Mouse (Mus musculus) R1 (cell line): ENCODE data around the gene Oaz1.

Source experiments
- DNase-seq: peaks from one replicate; pipeline ENCODE4 v3.0.0-alpha.2; 2018; ENCODE audit warnings: low read depth, low spot score

The Oaz1 gene

DNA sequence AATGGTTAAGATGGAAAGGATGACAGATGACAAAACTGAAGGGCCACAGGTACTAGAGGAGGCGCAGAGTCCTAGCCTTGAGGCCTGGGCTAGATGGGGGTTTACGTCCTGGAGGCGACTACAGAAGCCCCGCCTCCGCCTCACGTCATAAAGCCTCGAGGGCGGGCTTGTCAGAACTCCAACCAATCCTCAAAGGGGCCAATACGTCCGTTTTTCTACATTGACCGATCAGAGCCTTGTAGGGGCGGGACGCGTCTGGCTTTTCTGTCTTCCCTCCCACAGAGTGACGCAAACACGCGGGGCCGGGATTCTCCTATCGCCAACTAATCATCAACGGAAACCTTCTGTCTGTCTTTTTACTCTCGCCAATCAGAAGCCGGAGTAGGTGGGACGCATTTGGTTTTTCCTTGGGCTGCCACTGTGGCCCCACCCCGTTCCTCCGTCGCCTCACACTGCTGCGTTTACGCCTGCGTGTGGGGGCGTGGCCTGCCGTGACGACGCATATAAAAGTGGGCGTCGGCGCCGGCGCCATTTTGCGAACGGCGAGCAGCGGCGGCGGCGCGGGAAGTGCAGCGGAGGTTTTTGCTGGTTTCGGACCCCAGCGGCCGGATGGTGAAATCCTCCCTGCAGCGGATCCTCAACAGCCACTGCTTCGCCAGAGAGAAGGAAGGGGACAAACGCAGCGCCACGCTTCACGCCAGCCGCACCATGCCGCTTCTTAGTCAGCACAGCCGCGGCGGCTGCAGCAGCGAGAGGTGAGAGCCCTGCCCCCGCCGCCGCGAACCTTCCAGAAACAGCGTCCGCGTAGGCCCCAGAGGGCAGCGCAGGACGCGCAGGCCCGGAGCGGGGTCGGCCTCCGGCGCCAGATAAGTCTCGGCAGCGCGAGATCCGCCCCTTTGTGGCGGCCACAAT lies at the start of gene Oaz1:
Gene Oaz1, plus strand, starts transcription at position 506 of the 912 bp plus-strand sequence.
- DNase-seq, result peak; percentile 100

DNA sequence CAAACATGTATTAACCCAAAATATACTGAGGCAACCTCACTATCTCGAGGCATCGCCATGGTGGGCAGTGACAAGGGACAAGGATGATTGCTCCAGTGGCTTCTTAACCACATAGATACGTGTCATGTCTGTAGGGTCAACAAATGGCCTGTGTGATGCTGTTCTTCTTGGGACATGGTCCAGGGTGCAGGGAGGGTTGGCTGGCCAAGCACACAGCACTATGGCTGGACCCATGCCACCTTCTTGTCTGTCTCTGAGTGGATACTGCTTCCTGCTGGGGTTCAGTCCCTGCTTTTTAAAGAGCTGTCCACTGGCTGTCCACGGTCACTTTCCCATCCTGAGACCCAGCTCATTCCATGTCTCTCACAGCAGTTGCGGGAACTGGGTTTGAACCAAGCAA lies 49.3 kb upstream of the Oaz1 start:
- no peak for DNase-seq

DNA sequence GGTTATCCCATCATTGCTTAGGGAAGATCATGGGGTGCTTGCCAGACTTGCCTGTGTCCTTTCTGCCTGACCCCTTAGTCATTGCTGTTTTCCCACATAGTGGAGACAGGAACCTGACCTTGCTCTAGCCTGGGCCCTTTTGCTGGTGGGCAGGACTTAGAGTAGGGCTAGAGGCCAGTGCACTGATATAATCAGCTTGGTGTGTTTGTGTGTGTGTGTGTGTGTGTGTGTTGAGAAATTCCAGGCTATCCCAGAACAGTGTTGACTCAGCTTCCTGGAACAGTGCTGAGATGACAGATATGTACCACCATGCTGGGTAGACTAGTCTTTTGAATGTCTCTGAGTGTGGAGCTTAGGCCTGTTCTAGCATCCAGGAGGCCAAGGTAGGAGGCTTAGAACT lies 46.9 kb upstream of the Oaz1 start:
- DNase-seq, result no peak

DNA sequence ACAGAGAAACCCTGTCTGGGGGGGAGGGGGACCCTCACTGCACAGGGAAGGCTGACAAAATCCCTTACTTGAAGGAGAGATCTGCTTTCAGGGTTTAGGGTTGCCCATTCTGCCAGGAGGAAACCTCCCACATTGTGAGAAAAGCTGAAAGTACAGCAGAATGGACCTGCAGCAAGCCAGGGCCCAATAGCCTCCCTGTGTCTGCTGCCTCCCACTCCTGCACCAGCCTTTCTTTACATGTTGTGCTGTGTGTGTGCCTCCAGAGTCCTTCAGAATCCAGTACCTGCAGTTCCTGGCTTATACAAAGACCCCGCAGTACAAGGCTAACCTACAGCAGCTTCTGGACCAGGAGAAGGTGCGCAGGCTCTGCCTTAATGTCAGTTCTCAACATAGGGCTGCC lies 42.2 kb upstream of the Oaz1 start:
- no peak for DNase-seq

DNA sequence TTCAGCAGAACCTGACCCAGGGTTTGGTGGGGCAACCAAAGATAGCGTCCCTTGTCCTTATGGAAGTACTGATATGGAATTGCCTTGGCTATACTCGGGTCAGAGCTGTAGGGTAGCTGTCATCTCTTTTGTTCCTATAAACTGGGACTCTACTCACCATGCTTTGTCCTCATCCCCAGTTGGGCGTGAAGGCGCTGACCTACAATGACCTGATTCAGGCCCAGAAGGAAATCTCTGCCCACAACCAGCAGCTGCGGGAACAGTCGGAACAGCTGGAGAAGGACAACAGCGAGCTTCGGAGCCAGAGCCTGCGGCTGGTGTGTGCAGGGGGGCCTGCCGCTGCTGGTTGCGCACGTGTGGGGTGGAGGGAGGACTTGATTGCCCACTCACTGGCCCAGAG lies 41.6 kb upstream of the Oaz1 start:
- no peak for DNase-seq

DNA sequence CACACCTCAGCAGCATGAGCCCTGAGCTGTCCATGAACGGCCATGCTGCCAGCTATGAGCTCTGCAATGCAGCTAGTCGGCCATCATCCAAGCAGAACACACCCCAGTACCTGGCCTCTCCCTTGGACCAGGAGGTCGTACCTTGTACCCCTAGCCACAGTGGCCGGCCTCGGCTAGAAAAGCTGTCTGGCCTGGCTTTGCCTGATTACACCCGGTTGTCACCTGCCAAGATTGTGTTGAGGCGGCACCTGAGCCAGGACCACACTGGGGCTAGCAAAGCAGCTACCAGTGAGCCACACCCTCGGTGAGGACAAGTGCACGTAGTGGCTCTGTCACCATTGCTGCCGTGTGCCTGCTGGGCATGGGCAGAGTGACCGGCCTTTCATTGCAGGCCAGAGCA lies 40.5 kb upstream of the Oaz1 start:
- no peak for DNase-seq

DNA sequence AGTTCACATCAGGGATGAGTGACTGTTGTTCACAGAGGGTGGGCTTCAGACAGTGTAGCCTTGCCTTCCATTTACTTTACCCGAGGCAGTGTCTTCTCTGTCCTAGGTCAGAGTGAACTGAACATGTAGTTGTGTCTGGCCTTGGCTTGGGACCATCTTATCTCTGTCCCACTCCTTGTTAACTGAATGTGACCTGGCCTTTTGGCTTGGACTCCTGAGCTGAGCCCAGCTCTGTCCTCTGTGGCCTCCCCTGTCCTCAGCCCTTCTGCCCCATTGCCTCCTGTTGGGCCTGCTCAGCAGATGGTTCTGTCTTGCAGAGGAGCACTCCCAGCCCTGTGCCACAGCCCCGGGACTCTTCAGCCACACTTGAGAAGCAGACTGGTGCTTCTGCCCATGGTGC lies 38.9 kb upstream of the Oaz1 start:
- DNase-seq, result no peak

DNA sequence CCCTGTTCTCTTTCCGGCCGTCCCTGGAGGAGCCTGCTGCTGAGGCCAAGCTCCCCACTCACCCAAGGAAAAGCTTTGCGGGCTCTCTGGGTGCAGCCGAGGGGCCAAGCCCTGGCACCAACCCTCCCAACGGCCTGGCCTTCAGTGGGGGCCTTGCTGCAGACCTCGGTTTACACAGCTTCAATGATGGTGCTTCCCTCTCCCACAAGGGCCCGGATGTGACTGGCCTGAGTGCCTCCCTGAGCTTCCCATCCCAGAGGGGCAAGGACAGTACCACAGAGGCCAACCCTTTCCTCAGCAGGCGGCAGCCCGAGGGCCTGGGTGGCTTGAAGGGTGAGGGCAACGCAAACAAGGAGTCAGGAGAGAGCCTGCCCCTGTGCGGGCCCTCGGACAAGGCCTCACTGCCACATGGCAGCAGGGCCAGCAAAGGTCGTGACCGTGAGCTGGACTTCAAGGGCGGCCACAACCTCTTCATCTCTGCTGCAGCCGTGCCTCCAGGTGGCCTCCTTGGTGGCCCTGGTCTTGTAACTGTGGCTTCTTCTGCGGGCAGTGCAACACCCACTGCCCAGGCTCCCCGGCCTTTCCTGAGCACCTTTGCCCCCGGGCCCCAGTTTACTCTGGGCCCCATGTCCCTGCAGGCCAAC lies 35.6 kb upstream of the Oaz1 start:
- DNase-seq, result no peak

DNA sequence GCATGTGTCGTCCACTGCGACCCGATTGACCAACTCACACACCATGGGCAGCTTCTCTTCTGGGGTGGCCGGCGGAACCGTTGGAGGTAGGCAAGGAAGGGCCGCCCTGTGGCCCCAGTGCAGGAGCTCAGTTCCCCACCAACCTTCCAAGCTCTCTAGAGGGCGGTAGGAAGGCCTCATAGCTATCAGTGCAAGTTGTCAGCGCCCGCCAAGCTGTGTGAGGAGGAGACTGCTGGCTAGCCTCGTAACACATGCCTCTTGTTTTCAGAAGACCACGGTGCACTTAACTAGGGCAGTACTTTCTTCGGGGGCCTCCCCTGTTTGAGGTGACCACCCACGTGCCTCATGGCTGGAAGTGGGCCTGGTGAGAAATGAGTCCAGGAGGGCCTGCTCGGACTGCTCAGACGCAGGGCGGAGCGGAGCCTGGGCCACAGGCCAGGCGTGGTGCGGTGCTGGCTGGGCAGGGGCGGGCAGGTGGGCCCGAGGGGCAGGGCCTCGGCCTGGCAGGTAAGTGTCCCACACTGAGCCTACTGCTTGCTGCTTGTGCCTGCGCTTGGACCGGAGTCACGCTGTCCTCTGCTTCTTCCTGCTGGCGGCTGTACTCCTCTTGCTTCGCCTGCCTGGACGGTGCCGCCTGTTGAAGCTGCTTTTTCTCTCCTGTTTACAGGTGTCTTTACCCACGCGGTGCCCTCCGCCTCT lies 34.8 kb upstream of the Oaz1 start:
- peak; percentile 42 for DNase-seq

DNA sequence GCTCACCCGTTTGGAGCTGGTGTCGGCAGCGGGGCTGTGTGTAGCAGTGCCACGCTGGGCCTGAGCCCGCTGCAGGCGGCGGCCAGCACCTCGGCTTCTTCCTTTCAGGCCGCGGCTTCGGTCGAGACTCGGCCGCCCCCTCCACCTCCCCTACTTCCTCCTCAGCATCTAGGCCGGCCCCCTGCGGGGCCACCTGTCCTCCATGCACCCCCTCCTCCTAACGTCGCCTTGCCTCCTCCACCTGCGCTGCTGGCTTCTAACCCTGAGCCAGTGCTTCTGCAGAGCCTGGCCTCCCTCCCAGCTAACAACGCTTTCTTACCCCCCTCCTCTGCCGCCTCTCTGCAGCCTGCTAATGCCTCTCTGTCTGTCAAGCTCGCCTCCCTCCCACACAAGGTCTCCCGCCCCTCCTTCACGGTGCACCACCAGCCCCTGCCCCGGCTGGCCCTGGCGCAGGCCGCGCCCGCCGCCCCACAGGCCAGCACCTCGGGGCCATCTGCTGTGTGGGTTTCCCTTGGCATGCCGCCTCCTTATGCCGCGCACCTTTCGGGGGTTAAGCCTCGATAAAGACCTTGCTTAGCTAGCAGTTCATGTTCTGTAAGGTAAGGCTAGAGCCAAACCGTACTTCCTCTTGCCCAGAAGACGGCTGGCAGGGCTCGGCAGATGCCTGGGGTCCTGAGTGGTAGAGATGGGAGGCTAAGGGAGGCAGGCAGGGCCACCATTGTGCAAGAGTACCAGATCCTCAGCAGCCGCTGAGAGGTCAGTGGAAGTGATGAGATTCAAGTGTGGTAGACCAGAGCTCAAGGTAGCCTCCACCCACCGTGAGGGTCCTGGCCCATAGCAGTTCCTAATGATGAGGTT lies 34.1 kb upstream of the Oaz1 start:
- peak; percentile 42 for DNase-seq

DNA sequence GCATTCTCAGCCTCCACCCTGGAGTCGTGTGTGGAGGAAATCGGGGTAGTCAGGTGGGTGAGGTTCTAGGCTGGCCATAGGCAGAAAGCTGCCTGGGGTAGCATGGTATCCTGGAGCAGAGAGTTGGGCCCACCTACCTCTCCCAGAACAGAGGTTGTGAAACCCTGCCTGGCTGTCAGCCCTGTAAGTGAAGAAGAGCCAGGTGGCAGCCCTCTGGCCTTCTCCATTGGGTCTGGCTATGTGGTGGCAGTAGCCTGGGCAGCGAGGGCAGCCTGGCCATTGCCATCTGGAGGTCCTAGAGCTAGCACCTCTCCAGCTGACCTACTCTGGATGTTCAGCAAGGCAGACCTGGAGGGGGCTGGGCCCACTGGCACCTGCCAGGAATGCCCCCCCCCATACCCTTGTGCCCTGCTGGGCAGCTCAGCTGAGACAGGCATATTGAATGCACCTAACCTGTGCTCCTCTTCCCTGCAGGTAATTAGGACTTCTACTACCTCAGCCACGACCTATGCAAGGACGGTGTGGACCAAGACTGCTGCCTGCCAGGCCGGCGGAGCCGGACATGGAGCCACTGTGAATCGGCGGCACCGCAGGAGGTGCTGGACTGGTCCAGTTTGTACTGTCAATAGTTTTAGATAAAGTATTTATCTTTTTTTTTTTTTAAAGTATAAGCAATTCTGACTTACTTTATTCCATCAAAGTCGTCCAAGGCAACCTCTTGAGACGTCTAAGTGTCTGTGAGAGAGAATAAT lies 33.2 kb upstream of the Oaz1 start:
- DNase-seq, result no peak

DNA sequence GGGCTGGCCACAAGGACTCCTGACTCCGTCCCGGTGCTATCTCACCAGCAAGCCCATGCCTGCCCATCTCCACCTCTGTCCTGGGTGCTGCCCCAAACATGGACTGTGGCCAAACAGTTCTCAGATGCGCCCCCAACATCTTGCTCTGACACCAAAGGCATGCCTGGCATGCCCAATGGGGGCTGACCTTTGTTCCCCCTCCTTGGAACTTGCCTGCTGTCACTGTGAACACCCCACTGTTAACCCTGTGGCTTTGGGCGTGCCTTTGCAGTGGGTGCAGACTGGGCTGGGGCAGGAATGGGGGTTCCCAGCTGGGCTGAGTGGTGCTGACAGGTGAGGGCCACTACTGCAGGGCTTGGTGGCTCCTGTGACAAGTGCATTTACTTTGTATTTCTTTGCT lies 32.7 kb upstream of the Oaz1 start:
- no peak for DNase-seq

DNA sequence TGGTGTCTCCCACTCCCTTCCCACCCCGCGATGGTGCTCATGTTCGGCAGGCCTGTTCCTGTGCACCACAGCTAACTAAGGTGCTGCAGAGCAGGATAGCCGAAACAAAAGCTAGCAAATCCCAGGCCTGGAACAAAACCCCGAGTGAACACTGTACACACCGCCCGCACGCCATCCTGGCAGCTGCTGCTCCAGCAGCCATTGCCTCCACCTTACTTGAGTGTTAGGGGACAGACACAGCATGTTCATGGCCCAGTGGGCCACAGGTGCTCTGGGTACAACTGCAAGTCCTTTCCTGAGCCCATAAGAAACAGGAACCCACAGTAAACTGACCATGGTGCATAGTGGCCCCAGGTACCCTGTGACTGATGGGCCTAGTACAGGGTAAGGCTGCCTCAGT lies 31.7 kb upstream of the Oaz1 start:
- no peak for DNase-seq

DNA sequence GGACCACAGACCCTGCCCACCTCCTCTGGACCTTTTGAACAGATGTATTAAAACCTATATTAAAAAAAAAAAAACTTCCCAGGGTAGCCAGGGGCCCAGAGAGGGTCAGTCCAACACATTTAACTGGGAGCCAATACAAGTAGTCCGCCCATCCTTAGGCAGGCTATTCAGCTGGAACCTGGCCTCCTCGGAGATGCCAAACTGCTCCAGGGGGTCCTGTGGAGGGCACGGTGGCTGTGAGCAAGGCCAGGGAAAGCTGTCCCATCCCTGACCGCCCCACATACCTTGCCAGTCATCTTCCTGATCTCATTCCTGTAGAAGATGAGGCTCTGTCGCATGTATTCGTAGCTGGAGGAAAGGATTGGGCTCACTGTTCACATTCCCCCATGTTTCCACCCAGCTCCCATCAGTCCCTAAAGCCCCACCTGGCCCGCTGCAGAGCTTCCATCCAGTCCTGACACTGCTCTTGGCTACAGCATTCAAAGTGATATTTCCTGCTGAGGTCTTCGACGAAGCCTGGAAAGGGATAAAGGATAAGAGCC lies 30.1 kb upstream of the Oaz1 start:
- DNase-seq, result no peak

DNA sequence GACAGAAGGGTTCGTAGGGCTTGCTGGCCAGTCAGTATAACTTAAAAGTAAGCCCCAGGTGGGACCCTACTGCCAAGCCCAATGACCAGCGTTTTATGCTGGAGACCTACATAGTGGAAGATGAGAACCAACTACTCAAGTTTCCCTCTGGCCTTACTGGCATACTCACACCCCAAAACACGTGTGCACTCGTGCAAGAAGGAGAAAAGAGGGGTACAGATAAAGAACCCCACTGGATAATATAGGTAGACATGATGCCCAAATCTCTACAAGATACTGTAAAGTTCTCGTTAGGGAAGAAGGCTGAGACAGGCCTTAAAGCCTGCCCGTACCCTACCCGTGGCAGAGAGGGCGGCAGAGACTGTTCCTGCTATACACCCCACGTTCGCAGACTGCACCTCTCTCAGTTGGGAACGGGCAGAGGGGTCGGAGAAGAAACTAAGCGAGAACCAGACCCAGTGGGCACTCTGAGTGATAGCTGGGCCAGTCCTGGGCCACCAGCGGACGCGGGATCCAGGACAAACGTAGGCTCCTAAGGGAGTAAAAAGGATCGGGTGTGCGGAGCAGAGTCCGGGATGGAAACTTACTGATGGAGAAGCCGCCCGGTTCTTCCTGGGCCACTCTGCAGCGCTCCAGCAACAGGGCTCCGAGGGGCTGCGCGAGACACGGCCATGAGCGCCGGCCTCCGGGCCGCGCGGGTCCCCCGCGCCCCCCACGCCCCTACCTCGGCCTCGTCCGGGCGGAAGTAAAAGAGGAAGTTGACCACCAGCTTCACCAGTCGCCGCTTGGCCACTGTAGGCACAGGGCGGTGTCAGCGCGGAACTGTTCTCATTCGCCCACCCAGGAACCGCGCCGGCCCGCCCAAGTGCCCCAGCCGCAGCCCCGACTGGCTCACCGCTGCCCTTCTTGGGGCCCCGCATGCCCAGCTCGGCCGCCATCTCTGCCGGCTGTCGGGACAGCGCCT lies 29.0 kb upstream of the Oaz1 start:
- no peak for DNase-seq

DNA sequence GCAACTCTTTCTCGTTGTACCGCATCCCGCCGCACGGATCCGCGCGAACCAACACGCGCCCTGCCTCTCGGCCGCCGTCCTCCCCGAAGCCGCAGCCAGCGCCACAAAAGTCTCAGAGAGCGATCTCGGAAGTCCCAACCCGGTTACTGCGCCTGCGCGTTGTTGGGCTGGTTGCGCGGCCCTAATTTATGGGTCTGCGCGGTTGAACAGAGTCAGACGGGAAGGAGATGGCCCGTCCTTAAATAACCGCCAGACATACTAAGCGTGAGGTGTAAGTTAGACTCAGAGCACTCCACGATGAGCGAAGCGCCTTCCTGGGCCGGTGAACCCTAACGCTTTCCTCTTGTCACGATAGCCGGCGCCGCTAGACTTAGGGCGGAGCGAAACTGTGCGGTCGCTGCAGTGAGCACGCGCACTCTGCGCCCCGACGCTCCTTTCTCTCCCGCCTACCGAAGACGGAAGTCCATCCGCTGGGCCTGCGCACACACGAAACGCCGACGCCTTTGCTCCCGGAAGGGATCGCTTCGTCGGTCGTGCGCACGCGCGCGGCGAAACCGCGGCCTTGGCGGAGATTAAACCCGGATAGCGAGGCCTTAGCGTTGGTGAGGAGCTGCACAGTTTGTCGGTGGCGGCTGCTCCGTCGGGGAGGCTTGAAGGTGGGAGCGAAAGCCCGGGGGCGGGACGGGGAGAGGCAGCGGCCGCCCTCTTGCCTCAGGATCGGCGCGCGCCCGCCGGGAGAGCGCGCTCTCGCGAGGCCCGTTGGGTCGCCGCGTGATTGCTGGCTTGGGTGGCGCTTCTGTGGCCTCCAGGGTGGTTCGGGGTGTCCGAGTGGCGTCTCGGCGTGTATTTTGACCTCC lies 28.1 kb upstream of the Oaz1 start, which contains the start of the genes Sf3a2 and Plekhj1:
Gene Sf3a2, plus strand, starts transcription at position 49 of the 857 bp plus-strand sequence.
Gene Plekhj1, minus strand, starts transcription at position 477 of the 857 bp plus-strand sequence.
- peak; percentile 97 for DNase-seq

DNA sequence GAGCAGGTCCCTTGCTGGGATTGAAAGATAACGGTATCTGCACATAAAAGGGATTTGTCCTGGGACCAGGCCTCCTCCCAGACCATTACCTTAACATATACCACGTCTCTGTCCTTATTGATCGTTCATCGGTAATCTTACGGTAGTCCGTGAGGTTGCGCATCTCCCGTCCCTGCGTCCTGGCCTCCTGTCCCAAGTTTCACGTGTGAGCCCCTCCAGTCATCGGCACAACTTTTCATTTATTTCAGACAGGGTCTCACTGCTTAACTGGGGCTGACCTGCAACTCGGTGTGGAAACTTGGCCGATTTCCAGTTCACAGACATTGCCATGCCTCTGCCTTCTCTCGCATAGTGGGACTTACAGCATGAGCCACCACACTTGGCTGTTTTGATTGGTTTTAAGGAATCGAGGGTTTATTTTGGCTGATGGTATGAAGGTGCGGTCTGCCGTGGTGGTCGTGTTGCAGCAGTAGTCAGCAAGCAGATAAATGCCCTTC lies 27.3 kb upstream of the Oaz1 start:
- DNase-seq, result no peak
